ENCODE assay signal across 9 mouse cellular contexts in genomic region chr17:6172440-6172839, GRCm38 (mm10).
A peak's percentile ranks its signal among the peaks of the same experiment; 100 is the strongest.
DNase-seq lines count a peak whose midpoint lies in the region; ATAC-seq and TF ChIP-seq lines count a peak whose summit lies in the region.
"Had no signal": no experiment of that assay in that cellular context is flagged by ENCODE, and none has a peak within 500 bp of the region (broad histone marks: within the 10 kb centered on the region; RNA-seq: fewer than 3 reads in every experiment).

No protein-coding gene starts in this region.

- H3K27ac ChIP-seq in left cerebral cortex, adult 2 months = peak overlapping the region; percentile 45; the same call in 1 of the 2 replicates
- peak overlapping the region; percentile 90 for H3K27ac ChIP-seq in bone marrow macrophage, adult 2 months (ENCODE audit: insufficient read depth, low read depth, low read length)
- peak overlapping the region; percentile 45 for H3K27ac ChIP-seq in limb, embryonic 13.5 days
- H3K27ac ChIP-seq in stomach, embryonic 15.5 days = peak overlapping the region; percentile 28; the same call in 1 of the 2 replicates
- H3K27ac ChIP-seq: embryonic facial prominence, embryonic 12.5 days had no signal

- TF ChIP-seq CTCF in left cerebral cortex, adult 2 months (IDR thresholded peaks at IDR 0.05) = no peak
- no peak for TF ChIP-seq CTCF in bone marrow macrophage, adult 2 months (IDR thresholded peaks at IDR 0.05; ENCODE audit: low read depth, low read length)

- WGBS in limb, embryonic 13.5 days = 43% methylated on average over 7 of the region's 7 CpGs
- WGBS in stomach, embryonic 15.5 days = 67% methylated on average over 7 of the region's 7 CpGs

- no peak for DNase-seq in left cerebral cortex, adult 2 months (ENCODE audit: extremely low spot score in 1 of 2, low spot score in 2 of 2)
- no peak for DNase-seq in left cerebral cortex, postnatal 36 days (ENCODE audit: low spot score in 2 of 2)
- DNase-seq in urinary bladder, postnatal 10 days (ENCODE audit: low spot score) = no peak
- DNase-seq in adipocyte (ENCODE audit: low spot score) = no peak
- DNase-seq in retina, embryonic 14.5 days (ENCODE audit: low spot score) = no peak

- peaks cover 27% of the 10 kb centered on the region for H3K36me3 ChIP-seq in limb, embryonic 13.5 days
- H3K36me3 ChIP-seq in stomach, embryonic 15.5 days = no peaks in the 10 kb centered on the region

- intact Hi-C loops in left cerebral cortex, adult 2 months (cut with DNase I) = loop anchor here (5.0 kb wide), 1 partner anchor 65 kb away; the partner anchor contains the start of gene Tulp4
- intact Hi-C loops in left cerebral cortex, postnatal 36 days (cut with DNase I) = no loop called here

- H3K4me1 ChIP-seq in bone marrow macrophage, adult 2 months (ENCODE audit: control insufficient read depth, insufficient read depth, low read length) = peaks cover 24% of the 10 kb centered on the region
- H3K4me1 ChIP-seq in limb, embryonic 13.5 days = peaks cover 14% of the 10 kb centered on the region
- peaks cover 6% of the 10 kb centered on the region for H3K4me1 ChIP-seq in stomach, embryonic 15.5 days

- no peak for TF ChIP-seq POLR2A in bone marrow macrophage, adult 2 months (IDR thresholded peaks at IDR 0.05; ENCODE audit: borderline replicate concordance, low read depth, low read length)

- no peak overlapping the region for H3K4me3 ChIP-seq in left cerebral cortex, adult 2 months
- no peak overlapping the region for H3K4me3 ChIP-seq in bone marrow macrophage, adult 2 months (ENCODE audit: insufficient read depth, low read length)
- no peak overlapping the region for H3K4me3 ChIP-seq in limb, embryonic 13.5 days
- H3K4me3 ChIP-seq in stomach, embryonic 15.5 days (replicated peaks) = no peak overlapping the region
- H3K4me3 ChIP-seq: embryonic facial prominence, embryonic 12.5 days had no signal

- no peak overlapping the region for H3K9ac ChIP-seq in limb, embryonic 13.5 days
- no peak overlapping the region for H3K9ac ChIP-seq in stomach, embryonic 15.5 days
- H3K9ac ChIP-seq: embryonic facial prominence, embryonic 12.5 days had no signal

- H3K4me2 ChIP-seq in limb, embryonic 13.5 days (replicated peaks) = no peak overlapping the region
- H3K4me2 ChIP-seq in stomach, embryonic 15.5 days = no peak overlapping the region
- H3K4me2 ChIP-seq: embryonic facial prominence, embryonic 12.5 days had no signal

- H3K27me3 ChIP-seq in limb, embryonic 13.5 days = no peaks in the 10 kb centered on the region
- H3K27me3 ChIP-seq in stomach, embryonic 15.5 days (replicated peaks) = no peaks in the 10 kb centered on the region
- H3K27me3 ChIP-seq: embryonic facial prominence, embryonic 12.5 days had no signal

- no peak for ATAC-seq in limb, embryonic 13.5 days (ENCODE audit: low FRiP score, low read depth)
- no peak for ATAC-seq in stomach, embryonic 15.5 days (ENCODE audit: insufficient read depth, low FRiP score, low read depth)

- 0 out of 2 replicates have a peak, but pooled peaks cover 3% of the 10 kb centered on the region for H3K9me3 ChIP-seq in limb, embryonic 13.5 days
- no peaks in the 10 kb centered on the region for H3K9me3 ChIP-seq in stomach, embryonic 15.5 days

Comparison
In these comparisons a context has a peak if more than half of its experiments do, and no peak if none do; other contexts are left out.
1. H3K27ac ChIP-seq: peak in every context shown above with its lines; median percentile 90 in bone marrow macrophage, adult 2 months; 45 in left cerebral cortex, adult 2 months; 45 in limb, embryonic 13.5 days; 28 in stomach, embryonic 15.5 days.